Mouse (Mus musculus): ENCODE measurements around the gene Coq10a.

- TF ChIP-seq CTCF (IDR thresholded peaks at IDR 0.05; ENCODE audit: control insufficient read depth, insufficient read depth, low read length) = no peak
- TF ChIP-seq POLR2A (IDR thresholded peaks at IDR 0.05; ENCODE audit: borderline replicate concordance, control insufficient read depth, low read depth, low read length) = no peak
Measured at GRCm38 (mm10) chr10:128379260-128379659, 10.5 kb upstream of the Coq10a start.
